Mouse (Mus musculus) embryonic facial prominence, embryonic 10.5 days (tissue): Measurements from ENCODE around the gene Ppfia1. TPM values are rescaled to one million over a fixed set of nuclear protein-coding genes. Genes with fewer than 3 reads are reported as not detected.

ENCODE experiments used
- DNase-seq: peaks from one replicate; pipeline ENCODE4 v3.0.0-alpha.2; 2017; ENCODE audit warnings: low spot score
- H3K27ac ChIP-seq: fragments of 300-500 bp; sonication (generic); replicated peaks from 2 replicates; pipeline ENCODE4 v1.5.1; 2016; ENCODE audit warnings: mild to moderate bottlenecking
- H3K27me3 ChIP-seq: fragments of 300-500 bp; sonication (generic); replicated peaks from 2 replicates; pipeline ENCODE4 v1.6.1; 2016; ENCODE audit warnings: low read depth, mild to moderate bottlenecking; ENCODE audit not compliant: poor library complexity, severe bottlenecking
- H3K36me3 ChIP-seq: fragments of 300-500 bp; sonication (generic); replicated peaks from 2 replicates; pipeline ENCODE4 v1.6.1; 2016; ENCODE audit warnings: mild to moderate bottlenecking, moderate library complexity
- H3K4me1 ChIP-seq: fragments of 300-500 bp; sonication (generic); 2 replicates; pipeline ENCODE4 v1.6.1; 2016
- H3K4me3 ChIP-seq: fragments of 300-500 bp; sonication (generic); 2 replicates; pipeline ENCODE4 v1.5.1; 2016; ENCODE audit warnings: mild to moderate bottlenecking, moderate library complexity
- H3K9me3 ChIP-seq: fragments of 300-500 bp; sonication (generic); 2 replicates; pipeline ENCODE4 v1.6.1; 2016; ENCODE audit warnings: mild to moderate bottlenecking
- WGBS: fragments of 180-500 bp; shearing (Covaris S2); methylation state at CpG from one replicate; pipeline ENCODE4 v1.1.7; 2016; 5-methylcytosine and 5-hydroxymethylcytosine counted together
- polyA plus RNA-seq: library from polyadenylated mRNA; unstranded; fragments of >200 nt; fragmentation: Nextera tagmentation; extraction: Ambion mirVana; gene quantifications from 2 replicates; pipeline ENCODE4 v1.2.1, GENCODE M21; 2016

Gene Ppfia1
- polyA plus RNA-seq, 1 experiment from 2014 or later: 44.3 TPM

DNA sequence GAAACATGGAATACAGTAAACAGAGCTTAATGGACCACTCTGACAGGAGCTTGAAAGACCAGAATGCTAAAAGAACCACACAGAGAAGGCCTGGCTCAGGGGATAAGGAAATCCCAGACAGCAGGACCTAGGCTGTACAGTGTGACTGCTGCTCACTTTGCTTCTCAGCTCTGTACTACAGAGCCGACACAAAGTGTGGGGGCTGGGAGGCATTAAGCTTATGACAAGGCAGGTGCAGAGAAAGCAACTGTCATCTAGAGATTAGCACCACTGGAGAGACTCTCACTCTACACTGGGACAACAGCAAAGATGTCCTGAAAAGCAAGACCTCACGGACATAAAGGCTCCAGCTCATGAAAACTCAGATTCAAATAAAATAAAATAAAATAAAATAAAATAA lies 14.4 kb downstream of the Ppfia1 start:
- Histone ChIP-seq H3K36me3 (peaks cover 21% of the 10 kb centered on the region), H3K4me3 (no peak overlapping the region), H3K9me3 (no peaks in the 10 kb centered on the region), H3K4me1 (peaks cover 7% of the 10 kb centered on the region; the same call in 1 of the 2 replicates), H3K27me3 (no peaks in the 10 kb centered on the region), H3K27ac (no peak overlapping the region)
- DNase-seq: no peak
- WGBS: 87% methylated on average over 2 of the region's 2 CpGs

- Histone ChIP-seq H3K4me1 (peaks cover 7% of the 10 kb centered on the region; the same call in 1 of the 2 replicates), H3K36me3 (peaks cover 17% of the 10 kb centered on the region), H3K9me3 (no peaks in the 10 kb centered on the region), H3K4me3 (no peak overlapping the region), H3K27ac (no peak overlapping the region), H3K27me3 (no peaks in the 10 kb centered on the region)
- 90% methylated on average over 4 of the region's 4 CpGs for WGBS
- DNase-seq: no peak
These were observed 15.4 kb downstream of the Ppfia1 start for GRCm38 (mm10) chr7:144538030-144538644.

DNA sequence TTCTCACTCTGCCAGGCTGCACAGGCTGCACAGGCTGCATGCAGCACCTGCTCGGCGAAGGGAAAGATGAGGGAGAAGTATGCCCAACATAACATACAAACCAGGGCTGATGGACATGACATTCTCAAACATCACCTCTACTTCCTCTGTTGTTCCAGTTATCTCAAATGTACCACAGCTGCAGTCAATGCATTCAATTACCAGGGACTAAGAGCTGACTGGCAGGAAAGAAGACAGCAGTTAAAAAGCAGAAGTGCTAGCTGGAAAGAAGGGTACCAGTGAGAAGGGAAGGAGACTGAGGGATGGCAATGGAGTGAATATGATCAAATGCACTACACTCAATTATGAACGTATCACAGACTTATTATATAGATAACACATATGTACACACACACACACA lies 17.2 kb downstream of the Ppfia1 start:
- no peaks in the 10 kb centered on the region for H3K27me3 ChIP-seq
- H3K4me3 ChIP-seq: no peak overlapping the region
- no peaks in the 10 kb centered on the region for H3K9me3 ChIP-seq
- no peak for DNase-seq
- no peak overlapping the region for H3K27ac ChIP-seq
- 96% methylated on average over 3 of the region's 3 CpGs for WGBS
- H3K4me1 ChIP-seq: peaks cover 23% of the 10 kb centered on the region
- peaks cover 15% of the 10 kb centered on the region for H3K36me3 ChIP-seq

- H3K36me3 ChIP-seq: peaks cover 8% of the 10 kb centered on the region
- H3K27me3 ChIP-seq: no peaks in the 10 kb centered on the region
- DNase-seq: no peak
- no peak overlapping the region for H3K4me3 ChIP-seq
- 75% methylated on average over 3 of the region's 3 CpGs for WGBS
- H3K27ac ChIP-seq: no peak overlapping the region
- no peaks in the 10 kb centered on the region for H3K9me3 ChIP-seq
- H3K4me1 ChIP-seq: peaks cover 23% of the 10 kb centered on the region
These were observed 18.8 kb downstream of the Ppfia1 start for GRCm38 (mm10) chr7:144534773-144535172.

DNA sequence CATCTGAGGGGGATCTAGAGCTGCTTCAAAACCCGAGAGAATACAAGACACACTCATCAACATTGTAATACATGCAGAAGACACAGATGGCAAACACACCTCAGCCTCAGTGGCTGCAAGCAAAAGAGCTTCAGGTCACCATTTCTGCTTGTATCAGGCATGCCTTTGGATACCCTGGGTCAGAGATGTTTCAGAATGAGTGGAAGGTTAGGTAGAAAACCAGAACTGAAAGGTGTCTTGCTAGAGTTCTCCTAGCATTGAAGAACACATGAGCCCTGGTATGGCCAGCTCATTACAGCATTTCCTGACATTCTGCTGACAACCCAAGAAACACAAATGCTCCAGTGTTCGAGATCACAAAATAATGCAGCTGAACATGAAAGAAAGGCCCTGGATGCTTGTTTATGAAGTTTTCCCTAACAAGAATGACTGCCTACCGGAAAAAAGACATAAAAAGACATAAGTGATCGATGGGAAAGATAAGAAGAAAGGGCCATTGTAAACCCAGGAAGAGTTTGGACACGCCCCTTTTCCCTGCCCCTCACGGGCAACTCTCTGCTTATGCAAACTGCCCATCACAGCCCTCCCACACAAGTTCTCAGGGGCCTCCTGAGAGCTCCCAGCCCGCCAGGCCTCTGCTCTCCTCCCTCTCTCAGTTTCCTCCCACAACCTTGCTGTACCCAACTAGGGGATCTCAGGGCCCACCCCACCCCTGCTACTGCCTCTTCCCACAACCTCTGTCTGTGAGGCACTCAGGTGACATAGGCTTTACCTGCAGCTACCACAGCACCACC lies 21.7 kb downstream of the Ppfia1 start:
- WGBS: 42% methylated on average over 7 of the region's 7 CpGs
- H3K36me3 ChIP-seq: no peaks in the 10 kb centered on the region; the same call in 1 of the 2 replicates

GRCm38 (mm10) chr7:144529851-144530250 lies 23.7 kb downstream of the Ppfia1 start:
- H3K27ac ChIP-seq: no peak overlapping the region
- H3K4me3 ChIP-seq: no peak overlapping the region
- no peaks in the 10 kb centered on the region for H3K9me3 ChIP-seq
- no peaks in the 10 kb centered on the region for H3K36me3 ChIP-seq
- WGBS: 88% methylated on average over 3 of the region's 3 CpGs
- no peak for DNase-seq
- peaks cover 36% of the 10 kb centered on the region for H3K4me1 ChIP-seq
- H3K27me3 ChIP-seq: no peaks in the 10 kb centered on the region

More for the DNA sequence above, 21.7 kb downstream of the Ppfia1 start:
- H3K4me1 ChIP-seq: peaks cover 26% of the 10 kb centered on the region
- peak; percentile 25 for DNase-seq
- H3K4me3 ChIP-seq: no peak overlapping the region
- H3K9me3 ChIP-seq: no peaks in the 10 kb centered on the region
- no peak overlapping the region for H3K27ac ChIP-seq
- H3K27me3 ChIP-seq: no peaks in the 10 kb centered on the region

- H3K36me3 ChIP-seq: no peaks in the 10 kb centered on the region
- no peak for DNase-seq
- no peak overlapping the region for H3K27ac ChIP-seq
- WGBS: 83% methylated on average over 1 of the region's 1 CpGs
- H3K27me3 ChIP-seq: no peaks in the 10 kb centered on the region
- H3K4me3 ChIP-seq: no peak overlapping the region
- H3K9me3 ChIP-seq: no peaks in the 10 kb centered on the region
- peaks cover 39% of the 10 kb centered on the region for H3K4me1 ChIP-seq
These were observed 25.8 kb downstream of the Ppfia1 start for GRCm38 (mm10) chr7:144527723-144528221.

DNA sequence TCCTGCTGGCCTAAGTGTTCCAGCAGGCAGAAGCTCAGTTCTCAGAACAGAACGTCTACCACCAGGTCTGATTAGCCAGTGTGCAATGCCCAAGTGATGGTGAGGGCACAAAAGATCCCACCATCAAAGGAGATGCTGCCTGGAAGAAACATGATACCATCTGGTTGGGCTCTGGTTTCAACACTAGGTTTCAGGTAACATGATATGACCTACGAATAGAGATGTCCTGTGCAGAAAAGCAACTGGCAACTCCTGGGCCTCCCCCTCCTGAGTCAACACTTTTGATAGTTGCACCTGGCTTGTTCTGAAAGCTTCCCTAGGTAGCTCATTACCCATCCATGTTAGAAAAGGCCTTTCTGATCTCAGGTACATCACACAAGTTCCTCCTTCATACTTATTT lies 26.9 kb downstream of the Ppfia1 start:
- DNase-seq: no peak
- Histone ChIP-seq H3K27ac (no peak overlapping the region), H3K36me3 (no peaks in the 10 kb centered on the region; the same call in 1 of the 2 replicates), H3K4me3 (no peak overlapping the region), H3K9me3 (no peaks in the 10 kb centered on the region), H3K4me1 (peaks cover 28% of the 10 kb centered on the region), H3K27me3 (no peaks in the 10 kb centered on the region)
- WGBS: 23% methylated on average over 2 of the region's 2 CpGs

- Histone ChIP-seq H3K36me3 (peaks cover 17% of the 10 kb centered on the region), H3K27me3 (no peaks in the 10 kb centered on the region), H3K27ac (no peak overlapping the region), H3K4me1 (peaks cover 26% of the 10 kb centered on the region), H3K4me3 (no peak overlapping the region), H3K9me3 (no peaks in the 10 kb centered on the region)
- 81% methylated on average over 6 of the region's 6 CpGs for WGBS
- no peak for DNase-seq
These were observed 28.9 kb downstream of the Ppfia1 start for GRCm38 (mm10) chr7:144524427-144525191.

GRCm38 (mm10) chr7:144523415-144523814 lies 30.1 kb downstream of the Ppfia1 start:
- no peak overlapping the region for H3K27ac ChIP-seq

DNA sequence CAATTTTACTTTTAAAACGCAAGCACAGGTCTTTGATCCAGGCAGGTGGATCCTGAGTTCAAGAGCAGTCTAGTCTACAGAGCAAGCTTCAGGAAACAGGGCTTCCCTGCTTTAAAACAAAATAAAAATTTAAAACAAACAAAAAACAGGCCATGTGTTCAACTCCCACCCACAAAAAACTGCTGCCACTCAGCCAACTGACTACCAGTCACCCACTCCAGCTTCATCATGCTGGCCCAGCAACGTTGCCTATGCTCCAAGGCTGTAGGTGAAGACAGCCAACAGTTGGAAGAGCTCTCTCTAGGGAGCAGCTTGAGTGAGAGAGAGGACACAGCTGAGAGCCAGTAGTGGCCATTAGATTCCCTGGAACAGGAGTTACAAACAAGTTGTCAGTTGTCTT lies 31.6 kb downstream of the Ppfia1 start:
- Histone ChIP-seq H3K4me3 (no peak overlapping the region), H3K27me3 (no peaks in the 10 kb centered on the region), H3K9me3 (no peaks in the 10 kb centered on the region), H3K36me3 (peaks cover 40% of the 10 kb centered on the region), H3K27ac (no peak overlapping the region), H3K4me1 (peaks cover 18% of the 10 kb centered on the region)
- DNase-seq: no peak
- 95% methylated on average over 2 of the region's 2 CpGs for WGBS

More at GRCm38 (mm10) chr7:144523415-144523814, 30.1 kb downstream of the Ppfia1 start:
- Histone ChIP-seq H3K9me3 (no peaks in the 10 kb centered on the region), H3K27me3 (no peaks in the 10 kb centered on the region), H3K4me1 (peaks cover 26% of the 10 kb centered on the region), H3K36me3 (peaks cover 29% of the 10 kb centered on the region), H3K4me3 (no peak overlapping the region)
- no peak for DNase-seq
- 90% methylated on average over 3 of the region's 3 CpGs for WGBS

DNA sequence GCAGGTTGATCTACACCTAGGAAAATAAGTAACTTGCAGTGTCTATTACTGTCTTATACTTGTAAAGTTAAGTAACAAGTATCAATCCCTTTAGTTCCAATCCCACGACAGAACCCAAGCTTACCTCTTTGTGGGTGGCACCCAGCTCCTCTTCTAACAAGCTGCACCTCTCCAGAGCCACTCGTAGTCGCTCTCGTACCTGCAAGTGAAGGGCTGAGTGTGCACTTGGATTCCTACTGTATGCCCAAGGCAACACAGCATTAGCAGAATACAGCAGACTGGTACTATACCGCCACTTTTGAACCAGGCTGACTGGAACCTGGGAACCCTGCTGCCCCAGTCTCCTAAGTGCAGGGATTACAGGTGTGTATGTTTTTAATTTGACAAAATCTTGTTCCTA lies 33.7 kb downstream of the Ppfia1 start:
- Histone ChIP-seq H3K27me3 (no peaks in the 10 kb centered on the region), H3K27ac (no peak overlapping the region), H3K9me3 (no peaks in the 10 kb centered on the region), H3K4me3 (no peak overlapping the region), H3K4me1 (peaks cover 6% of the 10 kb centered on the region; the same call in 1 of the 2 replicates), H3K36me3 (peaks cover 59% of the 10 kb centered on the region)
- 94% methylated on average over 5 of the region's 5 CpGs for WGBS
- DNase-seq: no peak
